Mouse (Mus musculus) lung, embryonic 14.5 days (tissue): ENCODE results near the gene Wdfy4. TPM values are rescaled to one million over a fixed set of nuclear protein-coding genes. Genes with fewer than 3 reads are reported as not detected.

ENCODE experiments used
- ATAC-seq: fragments of 200-750 bp; cut with Nextera tagmentation; 2 replicates; pipeline ENCODE4 v1.8.0; 2017; ENCODE audit warnings: mild to moderate bottlenecking, moderate TSS enrichment, moderate library complexity; ENCODE audit not compliant: insufficient read depth
- DNase-seq: peaks from one replicate; pipeline ENCODE4 v3.0.0-alpha.2; 2015
- H3K27ac ChIP-seq: fragments of 300-500 bp; sonication (generic); 2 replicates; pipeline ENCODE4 v1.5.1; 2014; ENCODE audit warnings: low read depth, mild to moderate bottlenecking, moderate library complexity
- H3K27me3 ChIP-seq: fragments of 300-500 bp; sonication (generic); 2 replicates; pipeline ENCODE4 v1.6.1; 2014; ENCODE audit warnings: low read length, control low read depth; ENCODE audit not compliant: insufficient read depth
- H3K36me3 ChIP-seq: fragments of 300-500 bp; sonication (generic); 2 replicates; pipeline ENCODE4 v1.6.1; 2014; ENCODE audit warnings: control low read depth; ENCODE audit not compliant: insufficient read depth
- H3K4me1 ChIP-seq: fragments of 300-500 bp; sonication (generic); 2 replicates; pipeline ENCODE4 v1.6.1; 2014; ENCODE audit warnings: antibody characterized with exemption, control low read depth; ENCODE audit not compliant: insufficient read depth
- H3K4me2 ChIP-seq: fragments of 300-500 bp; sonication (generic); 2 replicates; pipeline ENCODE4 v1.6.1; 2014; ENCODE audit warnings: mild to moderate bottlenecking
- H3K4me3 ChIP-seq: fragments of 300-500 bp; sonication (generic); 2 replicates; pipeline ENCODE4 v1.5.1; 2014; ENCODE audit warnings: low read depth, low read length
- H3K9ac ChIP-seq: fragments of 300-500 bp; sonication (generic); 2 replicates; pipeline ENCODE4 v1.6.1; 2014
- H3K9me3 ChIP-seq: fragments of 300-500 bp; sonication (generic); 2 replicates; pipeline ENCODE4 v1.6.1; 2016; ENCODE audit warnings: low read depth, low read length, control low read depth
- CTCF ChIP-seq: IDR thresholded peaks from 2 replicates; pipeline ENCODE4 v1.5.1; 2016; ENCODE audit warnings: antibody characterized with exemption, low read depth
- WGBS: fragments of 180-500 bp; shearing (Covaris S2); extraction: QIAGEN DNeasy Blood & Tissue Kit; methylation state at CpG from one replicate; pipeline ENCODE4 v1.1.7; 2014; 5-methylcytosine and 5-hydroxymethylcytosine counted together
- polyA plus RNA-seq: library from polyadenylated mRNA; unstranded; fragments of >200 nt; fragmentation: Nextera tagmentation; extraction: Ambion mirVana; gene quantifications from 2 replicates; pipeline ENCODE4 v1.2.1, GENCODE M21; 2014

Gene Wdfy4
- polyA plus RNA-seq, 1 experiment from 2014 or later, result 0.57 TPM

GRCm38 (mm10) chr14:33189849-33190423 is 4.6 kb upstream of the Wdfy4 start:
- no peaks in the 10 kb centered on the region for H3K4me1 ChIP-seq
- no peak overlapping the region for H3K4me3 ChIP-seq
- no peak overlapping the region for H3K9ac ChIP-seq
- H3K9me3 ChIP-seq, result no peaks in the 10 kb centered on the region
- TF ChIP-seq CTCF, result no peak
- H3K36me3 ChIP-seq, result no peaks in the 10 kb centered on the region
- no peaks in the 10 kb centered on the region for H3K27me3 ChIP-seq
- 89% methylated on average over 21 of the region's 21 CpGs for WGBS
- H3K27ac ChIP-seq, result no peak overlapping the region
- DNase-seq, result no peak
- no peak for ATAC-seq
- H3K4me2 ChIP-seq, result no peak overlapping the region

GRCm38 (mm10) chr14:33189230-33189629 is 3.9 kb upstream of the Wdfy4 start:
- Histone ChIP-seq H3K36me3 (no peaks in the 10 kb centered on the region), H3K4me2 (no peak overlapping the region), H3K4me3 (no peak overlapping the region), H3K27ac (no peak overlapping the region), H3K9ac (no peak overlapping the region), H3K27me3 (no peaks in the 10 kb centered on the region), H3K9me3 (no peaks in the 10 kb centered on the region), H3K4me1 (no peaks in the 10 kb centered on the region)
- WGBS, result 69% methylated on average over 10 of the region's 10 CpGs
- DNase-seq, result no peak
- no peak for ATAC-seq
- TF ChIP-seq CTCF, result no peak

- H3K4me2 ChIP-seq, result no peak overlapping the region
- H3K4me1 ChIP-seq, result no peaks in the 10 kb centered on the region
- no peak for TF ChIP-seq CTCF
- H3K27ac ChIP-seq, result no peak overlapping the region
- no peak overlapping the region for H3K4me3 ChIP-seq
- ATAC-seq (no peak), DNase-seq (no peak)
- H3K9ac ChIP-seq, result no peak overlapping the region
- H3K27me3 ChIP-seq, result no peaks in the 10 kb centered on the region
- H3K9me3 ChIP-seq, result no peaks in the 10 kb centered on the region
- WGBS, result 51% methylated on average over 4 of the region's 4 CpGs
- no peaks in the 10 kb centered on the region for H3K36me3 ChIP-seq
Observed at GRCm38 (mm10) chr14:33187201-33187600, 1.9 kb upstream of the Wdfy4 start.

- H3K9me3 ChIP-seq, result no peaks in the 10 kb centered on the region
- no peak for TF ChIP-seq CTCF
- ATAC-seq (no peak), DNase-seq (no peak)
- no peak overlapping the region for H3K4me2 ChIP-seq
- no peak overlapping the region for H3K9ac ChIP-seq
- WGBS, result 78% methylated on average over 5 of the region's 5 CpGs
- H3K4me3 ChIP-seq, result no peak overlapping the region
- no peaks in the 10 kb centered on the region for H3K27me3 ChIP-seq
- H3K36me3 ChIP-seq, result no peaks in the 10 kb centered on the region
- H3K4me1 ChIP-seq, result no peaks in the 10 kb centered on the region
- H3K27ac ChIP-seq, result no peak overlapping the region
Observed at GRCm38 (mm10) chr14:33180102-33180501, 5.2 kb downstream of the Wdfy4 start.

GRCm38 (mm10) chr14:33175059-33175821 is 10.1 kb downstream of the Wdfy4 start:
- ATAC-seq (no peak), DNase-seq (no peak)
- Histone ChIP-seq H3K36me3 (no peaks in the 10 kb centered on the region), H3K4me1 (no peaks in the 10 kb centered on the region), H3K4me2 (no peak overlapping the region), H3K9me3 (no peaks in the 10 kb centered on the region), H3K9ac (no peak overlapping the region), H3K4me3 (no peak overlapping the region), H3K27me3 (no peaks in the 10 kb centered on the region), H3K27ac (no peak overlapping the region)
- no peak for TF ChIP-seq CTCF
- 74% methylated on average over 4 of the region's 4 CpGs for WGBS

GRCm38 (mm10) chr14:33171942-33172341 is 13.4 kb downstream of the Wdfy4 start:
- 74% methylated on average over 1 of the region's 1 CpGs for WGBS
- Histone ChIP-seq H3K9me3 (no peaks in the 10 kb centered on the region), H3K36me3 (no peaks in the 10 kb centered on the region), H3K4me2 (no peak overlapping the region), H3K4me1 (no peaks in the 10 kb centered on the region), H3K4me3 (no peak overlapping the region), H3K9ac (no peak overlapping the region), H3K27ac (no peak overlapping the region), H3K27me3 (no peaks in the 10 kb centered on the region)
- TF ChIP-seq CTCF, result no peak
- no peak for DNase-seq
- no peak for ATAC-seq

DNA sequence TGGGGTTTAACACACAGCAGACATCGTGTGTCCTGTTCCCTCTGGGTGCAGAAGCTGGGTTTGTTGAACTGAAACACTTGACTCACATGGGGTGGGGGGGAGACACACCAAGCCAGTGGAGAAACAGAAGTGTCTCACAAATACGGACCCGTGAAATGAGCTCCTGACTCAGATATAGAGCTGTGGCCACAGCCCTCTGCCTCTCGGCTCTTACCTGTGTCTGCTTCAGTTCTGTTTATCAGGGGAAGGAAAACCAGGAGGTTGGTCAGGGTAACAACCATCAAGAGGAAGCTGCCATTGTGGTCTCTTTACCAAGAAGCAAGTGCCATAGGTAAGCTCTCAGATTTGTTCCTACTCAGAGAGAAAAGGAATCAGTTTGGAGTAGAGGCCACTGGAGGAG is 16.6 kb downstream of the Wdfy4 start:
- DNase-seq, result no peak
- Histone ChIP-seq H3K27me3 (no peaks in the 10 kb centered on the region), H3K27ac (no peak overlapping the region), H3K4me3 (no peak overlapping the region), H3K9ac (no peak overlapping the region), H3K36me3 (no peaks in the 10 kb centered on the region), H3K9me3 (no peaks in the 10 kb centered on the region), H3K4me1 (no peaks in the 10 kb centered on the region), H3K4me2 (no peak overlapping the region)
- TF ChIP-seq CTCF, result no peak
- no peak for ATAC-seq
- 79% methylated on average over 4 of the region's 4 CpGs for WGBS
